Mouse (Mus musculus): ENCODE results near the gene Fuca1. TPM values are rescaled to one million over a fixed set of nuclear protein-coding genes. Genes with fewer than 3 reads are reported as not detected.

The Fuca1 gene
- polyA plus RNA-seq, 1 experiment from 2014 or later, result 39.2 TPM

DNA sequence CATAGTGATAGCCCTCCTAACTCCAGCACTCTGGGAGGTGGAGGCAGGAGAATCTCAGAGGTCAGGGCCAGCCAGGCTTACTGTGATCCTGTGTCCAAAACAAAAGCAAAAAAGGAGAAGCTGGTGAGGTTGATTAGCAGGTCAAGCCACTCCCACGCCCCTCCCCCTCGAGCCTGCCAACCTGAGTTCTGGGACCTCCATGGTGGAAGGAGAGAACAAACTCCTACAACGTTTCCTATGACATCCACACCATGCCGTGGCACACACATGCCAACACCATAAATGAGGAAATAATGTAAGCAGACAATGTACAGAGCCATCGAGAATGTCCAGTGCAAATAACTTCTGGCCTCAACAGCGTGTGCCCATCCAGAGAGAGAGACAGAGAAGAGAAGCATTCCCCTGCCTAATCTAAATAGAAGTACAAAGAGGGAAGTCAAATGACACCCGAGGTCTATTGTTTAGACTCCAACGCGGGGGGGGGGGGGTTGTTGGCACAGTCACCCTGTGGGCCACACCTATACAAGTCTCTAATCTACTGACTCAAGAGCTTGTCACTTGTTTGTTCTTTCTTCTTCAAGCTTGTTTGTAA is 44.4 kb upstream of the Fuca1 start:
- ATAC-seq (replicated peaks; ENCODE audit: insufficient number of reproducible peaks, low FRiP score, low TSS enrichment, low read depth) (no peak), DNase-seq (ENCODE audit: low spot score) (peak; percentile 57)
- Histone ChIP-seq H3K4me1 (ENCODE audit: control insufficient read depth, insufficient read depth, low read length) (no peaks in the 10 kb centered on the region; the same call in 1 of the 2 replicates), H3K9me3 (replicated peaks; ENCODE audit: control insufficient read depth, low read length) (no peaks in the 10 kb centered on the region), H3K9ac (replicated peaks; ENCODE audit: low read length) (no peak overlapping the region; the same call in 1 of the 2 replicates), H3K4me2 (ENCODE audit: low read depth, low read length) (peak overlapping the region; percentile 3; the same call in 1 of the 2 replicates), H3K36me3 (replicated peaks; ENCODE audit: control insufficient read depth, insufficient read depth, low read depth, low read length) (peaks cover 2% of the 10 kb centered on the region; the same call in 1 of the 2 replicates), H3K27me3 (ENCODE audit: control insufficient read depth, insufficient read depth, low read length) (no peaks in the 10 kb centered on the region), H3K4me3 (ENCODE audit: low read depth, low read length) (no peak overlapping the region), H3K27ac (replicated peaks; ENCODE audit: low read depth, low read length) (peak overlapping the region; percentile 1)
- WGBS, result 6% methylated on average over 9 of the region's 9 CpGs

DNA sequence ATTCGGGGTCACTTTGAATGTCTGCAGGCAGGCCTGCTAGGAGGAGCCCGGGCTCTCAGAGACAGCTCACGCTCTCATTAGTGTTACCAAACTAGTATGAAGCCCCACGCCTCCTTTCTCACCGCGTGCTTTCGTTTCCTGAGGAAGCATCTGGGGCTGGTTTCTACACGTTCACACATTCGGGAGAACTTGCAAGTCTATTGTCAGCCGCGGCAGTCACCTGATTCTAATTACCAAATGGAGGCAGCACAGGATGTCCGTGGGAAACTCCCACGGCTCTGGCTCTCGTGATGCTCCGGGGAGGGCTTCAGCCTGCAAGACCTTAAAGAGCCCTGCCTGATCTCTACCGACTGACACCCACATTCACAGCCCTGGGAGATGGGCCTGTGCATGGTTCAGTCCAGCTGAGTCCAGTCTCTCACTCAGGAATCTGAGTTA is 43.9 kb upstream of the Fuca1 start:
- H3K27ac ChIP-seq (replicated peaks; ENCODE audit: low read depth, low read length), result no peak overlapping the region; the same call in 1 of the 2 replicates
- peak overlapping the region; percentile 41 for H3K9ac ChIP-seq (replicated peaks; ENCODE audit: low read length)
- 2% methylated on average over 16 of the region's 16 CpGs for WGBS
- no peaks in the 10 kb centered on the region for H3K27me3 ChIP-seq (ENCODE audit: control insufficient read depth, insufficient read depth, low read length)
- DNase-seq (ENCODE audit: low spot score) (peak; percentile 79), ATAC-seq (replicated peaks; ENCODE audit: insufficient number of reproducible peaks, low FRiP score, low TSS enrichment, low read depth) (no peak)
- H3K4me2 ChIP-seq (ENCODE audit: low read depth, low read length), result peak overlapping the region; percentile 3; the same call in 1 of the 2 replicates
- H3K4me1 ChIP-seq (ENCODE audit: control insufficient read depth, insufficient read depth, low read length), result no peaks in the 10 kb centered on the region; the same call in 1 of the 2 replicates
- H3K4me3 ChIP-seq (ENCODE audit: low read depth, low read length), result no peak overlapping the region
- no peaks in the 10 kb centered on the region for H3K9me3 ChIP-seq (replicated peaks; ENCODE audit: control insufficient read depth, low read length)
- H3K36me3 ChIP-seq (replicated peaks; ENCODE audit: control insufficient read depth, insufficient read depth, low read depth, low read length), result peaks cover 2% of the 10 kb centered on the region; the same call in 1 of the 2 replicates

DNA sequence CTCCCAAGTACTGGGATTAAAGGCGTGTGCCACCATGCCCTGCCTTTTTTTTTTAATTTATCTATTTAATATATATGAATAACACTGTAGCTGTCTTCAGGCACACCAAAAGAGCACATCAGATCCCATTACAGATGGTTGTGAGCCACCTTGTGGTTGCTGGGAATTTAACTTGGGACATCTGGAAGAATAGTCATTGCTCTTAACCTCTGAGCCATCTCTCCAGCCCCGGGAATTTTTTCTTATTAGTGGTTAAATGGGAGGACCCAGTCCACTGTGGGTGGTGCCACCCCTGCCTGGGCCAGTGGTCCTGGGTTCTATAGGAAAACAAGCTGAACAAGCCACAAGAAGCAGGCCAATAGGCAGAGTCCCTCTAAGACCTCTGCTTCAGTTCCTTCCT is 42.8 kb upstream of the Fuca1 start:
- no peaks in the 10 kb centered on the region for H3K27me3 ChIP-seq (ENCODE audit: control insufficient read depth, insufficient read depth, low read length)
- ATAC-seq (replicated peaks; ENCODE audit: insufficient number of reproducible peaks, low FRiP score, low TSS enrichment, low read depth), result no peak
- no peaks in the 10 kb centered on the region; the same call in 1 of the 2 replicates for H3K4me1 ChIP-seq (ENCODE audit: control insufficient read depth, insufficient read depth, low read length)
- H3K9ac ChIP-seq (replicated peaks; ENCODE audit: low read length), result no peak overlapping the region
- 69% methylated on average over 2 of the region's 2 CpGs for WGBS
- H3K9me3 ChIP-seq (replicated peaks; ENCODE audit: control insufficient read depth, low read length), result no peaks in the 10 kb centered on the region
- DNase-seq (ENCODE audit: low spot score), result no peak
- no peak overlapping the region for H3K4me2 ChIP-seq (ENCODE audit: low read depth, low read length)
- no peaks in the 10 kb centered on the region for H3K36me3 ChIP-seq (replicated peaks; ENCODE audit: control insufficient read depth, insufficient read depth, low read depth, low read length)
- H3K4me3 ChIP-seq (ENCODE audit: low read depth, low read length), result no peak overlapping the region
- no peak overlapping the region for H3K27ac ChIP-seq (replicated peaks; ENCODE audit: low read depth, low read length)

DNA sequence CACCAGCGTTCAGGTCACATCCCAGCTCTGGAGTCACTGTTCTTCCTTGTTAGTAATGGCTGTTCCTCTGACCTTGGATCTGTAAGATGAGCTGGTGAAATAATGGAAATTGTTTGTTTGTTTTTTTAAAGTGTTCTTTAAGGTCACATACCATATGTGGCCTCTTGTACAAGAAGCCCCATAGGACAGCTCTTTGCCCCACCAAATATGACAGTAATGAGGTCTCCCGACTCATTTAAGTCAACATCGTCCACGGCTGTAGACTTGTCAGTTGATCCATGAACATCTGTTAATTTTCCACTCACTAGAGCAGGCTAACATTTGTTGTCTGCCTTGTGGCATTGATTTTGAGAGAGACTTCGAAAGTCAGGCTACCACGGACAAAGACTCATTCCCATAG is 41.5 kb upstream of the Fuca1 start:
- Histone ChIP-seq H3K27me3 (ENCODE audit: control insufficient read depth, insufficient read depth, low read length) (no peaks in the 10 kb centered on the region), H3K4me3 (ENCODE audit: low read depth, low read length) (no peak overlapping the region), H3K36me3 (replicated peaks; ENCODE audit: control insufficient read depth, insufficient read depth, low read depth, low read length) (no peaks in the 10 kb centered on the region), H3K27ac (replicated peaks; ENCODE audit: low read depth, low read length) (no peak overlapping the region), H3K9me3 (replicated peaks; ENCODE audit: control insufficient read depth, low read length) (no peaks in the 10 kb centered on the region), H3K4me1 (ENCODE audit: control insufficient read depth, insufficient read depth, low read length) (no peaks in the 10 kb centered on the region; the same call in 1 of the 2 replicates), H3K4me2 (ENCODE audit: low read depth, low read length) (no peak overlapping the region), H3K9ac (replicated peaks; ENCODE audit: low read length) (no peak overlapping the region)
- no peak for DNase-seq (ENCODE audit: low spot score)
- no peak for ATAC-seq (replicated peaks; ENCODE audit: insufficient number of reproducible peaks, low FRiP score, low TSS enrichment, low read depth)
- 36% methylated on average over 6 of the region's 6 CpGs for WGBS

- Histone ChIP-seq H3K9me3 (replicated peaks; ENCODE audit: control insufficient read depth, low read length) (no peaks in the 10 kb centered on the region), H3K9ac (replicated peaks; ENCODE audit: low read length) (no peak overlapping the region), H3K27me3 (ENCODE audit: control insufficient read depth, insufficient read depth, low read length) (no peaks in the 10 kb centered on the region), H3K36me3 (replicated peaks; ENCODE audit: control insufficient read depth, insufficient read depth, low read depth, low read length) (no peaks in the 10 kb centered on the region), H3K4me3 (ENCODE audit: low read depth, low read length) (no peak overlapping the region), H3K27ac (replicated peaks; ENCODE audit: low read depth, low read length) (no peak overlapping the region), H3K4me1 (ENCODE audit: control insufficient read depth, insufficient read depth, low read length) (peaks cover 2% of the 10 kb centered on the region; the same call in 1 of the 2 replicates), H3K4me2 (ENCODE audit: low read depth, low read length) (no peak overlapping the region)
- ATAC-seq (replicated peaks; ENCODE audit: insufficient number of reproducible peaks, low FRiP score, low TSS enrichment, low read depth) (no peak), DNase-seq (ENCODE audit: low spot score) (no peak)
- 94% methylated on average over 6 of the region's 6 CpGs for WGBS
Measured at GRCm38 (mm10) chr4:135880018-135880417, 40.5 kb upstream of the Fuca1 start.

- no peak overlapping the region for H3K4me3 ChIP-seq (ENCODE audit: low read depth, low read length)
- H3K4me2 ChIP-seq (ENCODE audit: low read depth, low read length), result no peak overlapping the region
- DNase-seq (ENCODE audit: low spot score) (no peak), ATAC-seq (replicated peaks; ENCODE audit: insufficient number of reproducible peaks, low FRiP score, low TSS enrichment, low read depth) (no peak)
- H3K36me3 ChIP-seq (replicated peaks; ENCODE audit: control insufficient read depth, insufficient read depth, low read depth, low read length), result no peaks in the 10 kb centered on the region
- H3K27me3 ChIP-seq (ENCODE audit: control insufficient read depth, insufficient read depth, low read length), result no peaks in the 10 kb centered on the region
- no peaks in the 10 kb centered on the region for H3K9me3 ChIP-seq (replicated peaks; ENCODE audit: control insufficient read depth, low read length)
- WGBS, result 90% methylated on average over 10 of the region's 10 CpGs
- H3K27ac ChIP-seq (replicated peaks; ENCODE audit: low read depth, low read length), result no peak overlapping the region
- H3K9ac ChIP-seq (replicated peaks; ENCODE audit: low read length), result no peak overlapping the region
- H3K4me1 ChIP-seq (ENCODE audit: control insufficient read depth, insufficient read depth, low read length), result peaks cover 2% of the 10 kb centered on the region; the same call in 1 of the 2 replicates
Measured at GRCm38 (mm10) chr4:135880576-135880975, 40.0 kb upstream of the Fuca1 start.

- no peaks in the 10 kb centered on the region for H3K36me3 ChIP-seq (replicated peaks; ENCODE audit: control insufficient read depth, insufficient read depth, low read depth, low read length)
- no peak overlapping the region for H3K27ac ChIP-seq (replicated peaks; ENCODE audit: low read depth, low read length)
- DNase-seq (ENCODE audit: low spot score), result no peak
- no peak overlapping the region for H3K9ac ChIP-seq (replicated peaks; ENCODE audit: low read length)
- H3K9me3 ChIP-seq (replicated peaks; ENCODE audit: control insufficient read depth, low read length), result no peaks in the 10 kb centered on the region
- ATAC-seq (replicated peaks; ENCODE audit: insufficient number of reproducible peaks, low FRiP score, low TSS enrichment, low read depth), result no peak
- 83% methylated on average over 6 of the region's 6 CpGs for WGBS
- H3K4me2 ChIP-seq (ENCODE audit: low read depth, low read length), result no peak overlapping the region
- H3K27me3 ChIP-seq (ENCODE audit: control insufficient read depth, insufficient read depth, low read length), result no peaks in the 10 kb centered on the region
- no peak overlapping the region for H3K4me3 ChIP-seq (ENCODE audit: low read depth, low read length)
- peaks cover 2% of the 10 kb centered on the region; the same call in 1 of the 2 replicates for H3K4me1 ChIP-seq (ENCODE audit: control insufficient read depth, insufficient read depth, low read length)
Measured at GRCm38 (mm10) chr4:135882023-135882422, 38.5 kb upstream of the Fuca1 start.

DNA sequence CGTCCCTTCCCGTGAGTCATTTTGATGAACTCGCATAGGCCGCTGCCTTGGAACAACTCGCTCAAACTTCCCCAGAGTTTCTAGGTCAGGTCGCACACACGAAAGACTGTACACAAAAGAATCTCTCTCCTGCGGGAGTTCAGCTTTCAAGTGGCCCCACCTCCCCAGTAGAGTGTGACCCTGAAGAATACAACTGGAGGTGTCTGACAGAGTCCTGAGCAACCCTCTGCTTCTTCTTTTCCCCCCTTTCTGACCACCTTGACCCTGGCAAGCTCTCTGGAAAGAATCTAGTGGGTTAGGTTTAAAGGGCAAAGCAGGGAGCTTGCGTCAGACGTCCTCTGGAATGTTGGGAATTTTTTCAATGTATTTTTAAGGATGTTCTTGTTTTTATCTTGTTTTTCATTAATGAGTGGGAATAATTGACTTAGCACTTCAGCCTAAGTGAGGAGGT is 37.1 kb upstream of the Fuca1 start:
- WGBS, result 35% methylated on average over 10 of the region's 10 CpGs
- ATAC-seq (replicated peaks; ENCODE audit: insufficient number of reproducible peaks, low FRiP score, low TSS enrichment, low read depth) (no peak), DNase-seq (ENCODE audit: low spot score) (no peak)
- Histone ChIP-seq H3K27me3 (ENCODE audit: control insufficient read depth, insufficient read depth, low read length) (no peaks in the 10 kb centered on the region), H3K36me3 (replicated peaks; ENCODE audit: control insufficient read depth, insufficient read depth, low read depth, low read length) (no peaks in the 10 kb centered on the region), H3K4me2 (ENCODE audit: low read depth, low read length) (no peak overlapping the region), H3K9me3 (replicated peaks; ENCODE audit: control insufficient read depth, low read length) (no peaks in the 10 kb centered on the region), H3K4me1 (ENCODE audit: control insufficient read depth, insufficient read depth, low read length) (0 out of 2 replicates have a peak, but pooled peaks cover 2% of the 10 kb centered on the region), H3K9ac (replicated peaks; ENCODE audit: low read length) (no peak overlapping the region), H3K27ac (replicated peaks; ENCODE audit: low read depth, low read length) (no peak overlapping the region), H3K4me3 (ENCODE audit: low read depth, low read length) (no peak overlapping the region)
